Mouse (Mus musculus): ENCODE results near the gene Pnpla8. TPM values are rescaled to one million over a fixed set of nuclear protein-coding genes. Genes with fewer than 3 reads are reported as not detected.
"Not testable (repeated sequence)": the region's sequence is repeated elsewhere in the genome, so short reads cannot be mapped to it uniquely, and the experiment has no call there.

Gene Pnpla8
- polyA plus RNA-seq, 1 experiment from 2014 or later = 73.3 TPM

GRCm38 (mm10) chr12:44265651-44266050 is 44.5 kb downstream of the Pnpla8 start:
- 80% methylated on average over 3 of the region's 3 CpGs for WGBS
- no peaks in the 10 kb centered on the region for H3K9me3 ChIP-seq (ENCODE audit: control insufficient read depth, low read length)

DNA sequence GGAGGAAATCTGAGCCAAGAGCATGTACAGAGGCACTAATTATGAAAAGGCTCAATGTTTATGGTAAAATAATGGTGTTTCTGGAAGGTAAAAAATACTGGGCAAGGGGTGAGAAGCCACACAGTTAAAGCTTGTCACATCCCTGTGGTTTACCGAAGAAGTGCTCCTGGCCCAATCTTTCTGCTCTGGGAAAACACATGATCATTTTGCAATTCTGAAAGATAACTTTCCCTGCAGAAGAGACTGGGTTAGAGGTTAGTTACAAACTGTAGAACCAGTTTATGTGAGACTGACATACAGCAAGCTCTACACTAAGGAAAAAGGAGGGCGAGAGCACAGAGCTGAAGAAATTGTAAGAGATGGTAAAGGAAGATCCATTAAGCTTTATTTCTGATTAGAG is 46.0 kb downstream of the Pnpla8 start:
- Histone ChIP-seq H3K36me3 (ENCODE audit: control insufficient read depth, insufficient read depth, low read length) (no peaks in the 10 kb centered on the region), H3K9me3 (ENCODE audit: control insufficient read depth, low read length) (no peaks in the 10 kb centered on the region), H3K4me2 (replicated peaks; ENCODE audit: low read depth, low read length) (no peak overlapping the region), H3K4me3 (ENCODE audit: low read length) (no peak overlapping the region), H3K27me3 (ENCODE audit: control insufficient read depth, insufficient read depth, low read length) (no peaks in the 10 kb centered on the region), H3K27ac (ENCODE audit: low read depth, low read length) (no peak overlapping the region), H3K9ac (ENCODE audit: low read depth, low read length) (no peak overlapping the region), H3K4me1 (ENCODE audit: control insufficient read depth, insufficient read depth, low read length) (0 out of 2 replicates have a peak, but pooled peaks cover 10% of the 10 kb centered on the region)
- no peak for ATAC-seq (ENCODE audit: low FRiP score, low TSS enrichment)
- 97% methylated on average over 2 of the region's 2 CpGs for WGBS

More at GRCm38 (mm10) chr12:44265651-44266050, 44.5 kb downstream of the Pnpla8 start:
- Histone ChIP-seq H3K36me3 (ENCODE audit: control insufficient read depth, insufficient read depth, low read length) (no peaks in the 10 kb centered on the region), H3K27me3 (ENCODE audit: control insufficient read depth, insufficient read depth, low read length) (no peaks in the 10 kb centered on the region), H3K4me1 (ENCODE audit: control insufficient read depth, insufficient read depth, low read length) (0 out of 2 replicates have a peak, but pooled peaks cover 10% of the 10 kb centered on the region), H3K4me2 (replicated peaks; ENCODE audit: low read depth, low read length) (no peak overlapping the region), H3K9ac (ENCODE audit: low read depth, low read length) (no peak overlapping the region), H3K4me3 (ENCODE audit: low read length) (no peak overlapping the region), H3K27ac (ENCODE audit: low read depth, low read length) (no peak overlapping the region)
- ATAC-seq (ENCODE audit: low FRiP score, low TSS enrichment) = no peak

DNA sequence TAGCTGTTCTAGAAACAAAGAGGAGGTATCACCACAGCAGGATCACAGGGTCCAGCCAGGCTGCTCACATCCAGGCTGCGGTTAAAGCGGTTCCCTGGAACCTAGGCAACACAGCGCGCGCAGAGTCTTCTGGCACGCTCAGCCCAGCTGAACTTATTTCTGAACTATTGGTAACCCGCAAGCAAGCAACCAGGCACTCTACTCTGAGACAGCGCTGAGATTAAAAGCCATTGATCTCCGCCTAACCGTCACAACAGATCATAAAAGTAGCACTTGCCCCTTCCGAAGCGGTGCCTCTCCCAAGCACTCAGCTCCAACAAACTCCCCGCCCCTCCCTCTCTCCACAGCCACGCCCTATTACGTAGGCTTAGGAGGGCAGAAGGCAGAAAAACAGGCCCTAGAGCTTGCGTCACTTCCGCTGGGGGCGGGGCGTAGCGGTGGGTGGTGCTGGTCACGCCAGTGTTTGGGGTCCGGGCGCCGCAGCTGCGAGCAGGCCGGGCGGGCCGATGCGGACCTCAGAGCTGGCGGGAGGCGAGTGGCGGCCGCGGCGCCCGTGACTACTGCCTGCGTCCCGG is 47.6 kb downstream of the Pnpla8 start:
- Histone ChIP-seq H3K9ac (ENCODE audit: low read depth, low read length) (peak overlapping the region; percentile 79), H3K4me3 (ENCODE audit: low read length) (peak overlapping the region; percentile 72), H3K4me1 (ENCODE audit: control insufficient read depth, insufficient read depth, low read length) (0 out of 2 replicates have a peak, but pooled peaks cover 10% of the 10 kb centered on the region), H3K27ac (ENCODE audit: low read depth, low read length) (peak overlapping the region; percentile 92), H3K36me3 (ENCODE audit: control insufficient read depth, insufficient read depth, low read length) (no peaks in the 10 kb centered on the region), H3K9me3 (ENCODE audit: control insufficient read depth, low read length) (no peaks in the 10 kb centered on the region), H3K27me3 (ENCODE audit: control insufficient read depth, insufficient read depth, low read length) (no peaks in the 10 kb centered on the region), H3K4me2 (replicated peaks; ENCODE audit: low read depth, low read length) (peak overlapping the region; percentile 46)
- peak; percentile 100 for ATAC-seq (ENCODE audit: low FRiP score, low TSS enrichment)
- 2% methylated on average over 23 of the region's 38 CpGs for WGBS

DNA sequence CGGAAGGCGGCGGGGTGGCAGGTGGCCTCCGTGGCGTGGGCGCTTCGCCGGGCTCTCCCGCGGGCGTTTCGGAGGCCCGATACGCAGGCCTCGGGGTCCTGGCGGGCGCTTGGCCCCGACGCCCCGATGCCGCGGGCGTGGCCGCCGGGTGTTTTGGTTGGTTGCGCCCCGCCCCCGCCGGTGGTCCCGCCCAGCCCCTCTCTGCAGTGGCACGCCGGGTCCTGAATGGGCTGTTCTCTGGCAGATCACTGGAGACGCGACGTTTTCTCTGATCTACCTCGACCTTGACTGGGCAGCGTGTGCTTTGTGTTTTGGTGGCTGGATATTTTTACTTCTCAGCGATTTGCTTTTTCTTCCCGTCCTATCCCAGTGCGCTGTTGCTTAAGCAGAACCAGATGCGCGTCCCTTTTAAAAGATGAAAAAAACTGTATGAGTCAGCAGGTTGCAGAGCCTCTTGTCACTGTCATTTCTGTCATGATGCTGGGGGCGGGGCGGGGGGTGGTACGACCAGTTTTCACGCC is 48.2 kb downstream of the Pnpla8 start:
- H3K4me2 ChIP-seq (replicated peaks; ENCODE audit: low read depth, low read length) = peak overlapping the region; percentile 46
- whole genome bisulfite sequencing = 0% methylated on average over 30 of the region's 46 CpGs
- peak overlapping the region; percentile 92 for H3K27ac ChIP-seq (ENCODE audit: low read depth, low read length)
- H3K9me3 ChIP-seq (ENCODE audit: control insufficient read depth, low read length) = no peaks in the 10 kb centered on the region
- H3K9ac ChIP-seq (ENCODE audit: low read depth, low read length) = peak overlapping the region; percentile 79
- 0 out of 2 replicates have a peak, but pooled peaks cover 10% of the 10 kb centered on the region for H3K4me1 ChIP-seq (ENCODE audit: control insufficient read depth, insufficient read depth, low read length)
- peak overlapping the region; percentile 72 for H3K4me3 ChIP-seq (ENCODE audit: low read length)
- no peaks in the 10 kb centered on the region for H3K36me3 ChIP-seq (ENCODE audit: control insufficient read depth, insufficient read depth, low read length)
- no peaks in the 10 kb centered on the region for H3K27me3 ChIP-seq (ENCODE audit: control insufficient read depth, insufficient read depth, low read length)
- peak; percentile 93 for ATAC-seq (ENCODE audit: low FRiP score, low TSS enrichment)

GRCm38 (mm10) chr12:44274125-44274835 is 53.1 kb downstream of the Pnpla8 start:
- ATAC-seq (ENCODE audit: low FRiP score, low TSS enrichment) = no peak
- 94% methylated on average over 6 of the region's 6 CpGs for WGBS
- Histone ChIP-seq H3K9me3 (ENCODE audit: control insufficient read depth, low read length) (no peaks in the 10 kb centered on the region), H3K36me3 (ENCODE audit: control insufficient read depth, insufficient read depth, low read length) (no peaks in the 10 kb centered on the region), H3K4me2 (replicated peaks; ENCODE audit: low read depth, low read length) (no peak overlapping the region), H3K27ac (ENCODE audit: low read depth, low read length) (no peak overlapping the region), H3K4me1 (ENCODE audit: control insufficient read depth, insufficient read depth, low read length) (0 out of 2 replicates have a peak, but pooled peaks cover 6% of the 10 kb centered on the region), H3K9ac (ENCODE audit: low read depth, low read length) (no peak overlapping the region), H3K27me3 (ENCODE audit: control insufficient read depth, insufficient read depth, low read length) (no peaks in the 10 kb centered on the region), H3K4me3 (ENCODE audit: low read length) (no peak overlapping the region)

DNA sequence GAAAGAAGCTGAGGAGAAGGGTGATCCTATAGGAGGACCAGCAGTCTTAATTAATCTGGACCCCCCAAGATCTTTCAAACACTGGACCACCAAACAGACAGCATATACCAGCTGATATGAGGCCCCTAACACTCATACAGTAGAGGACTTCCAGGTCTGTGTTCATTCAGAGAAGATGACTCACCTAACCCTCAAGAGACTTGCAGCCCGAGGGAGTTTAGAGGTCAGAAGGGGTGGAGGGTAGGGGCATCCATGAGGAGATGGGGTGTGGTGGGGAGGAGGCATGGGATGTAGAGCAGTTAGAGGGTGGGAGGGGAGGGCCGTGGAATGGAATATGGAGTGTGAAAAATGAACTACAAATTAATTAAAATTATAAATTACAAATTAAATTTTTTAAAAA is 59.0 kb downstream of the Pnpla8 start:
- 81% methylated on average over 2 of the region's 2 CpGs for WGBS
- not testable (repeated sequence) for H3K4me2 ChIP-seq (replicated peaks; ENCODE audit: low read depth, low read length); H3K27ac ChIP-seq (ENCODE audit: low read depth, low read length); H3K4me3 ChIP-seq (ENCODE audit: low read length); H3K9me3 ChIP-seq (ENCODE audit: control insufficient read depth, low read length); H3K27me3 ChIP-seq (ENCODE audit: control insufficient read depth, insufficient read depth, low read length); ATAC-seq (ENCODE audit: low FRiP score, low TSS enrichment); H3K4me1 ChIP-seq (ENCODE audit: control insufficient read depth, insufficient read depth, low read length); H3K9ac ChIP-seq (ENCODE audit: low read depth, low read length); H3K36me3 ChIP-seq (ENCODE audit: control insufficient read depth, insufficient read depth, low read length)

- no peak for ATAC-seq (ENCODE audit: low FRiP score, low TSS enrichment)
- Histone ChIP-seq H3K9ac (ENCODE audit: low read depth, low read length) (no peak overlapping the region), H3K4me2 (replicated peaks; ENCODE audit: low read depth, low read length) (no peak overlapping the region), H3K9me3 (ENCODE audit: control insufficient read depth, low read length) (no peaks in the 10 kb centered on the region), H3K4me3 (ENCODE audit: low read length) (no peak overlapping the region), H3K27me3 (ENCODE audit: control insufficient read depth, insufficient read depth, low read length) (no peaks in the 10 kb centered on the region), H3K4me1 (ENCODE audit: control insufficient read depth, insufficient read depth, low read length) (no peaks in the 10 kb centered on the region), H3K27ac (ENCODE audit: low read depth, low read length) (no peak overlapping the region), H3K36me3 (ENCODE audit: control insufficient read depth, insufficient read depth, low read length) (no peaks in the 10 kb centered on the region; the same call in 1 of the 2 replicates)
- 82% methylated on average over 3 of the region's 3 CpGs for WGBS
These were observed 60.4 kb downstream of the Pnpla8 start for GRCm38 (mm10) chr12:44281534-44281933.

DNA sequence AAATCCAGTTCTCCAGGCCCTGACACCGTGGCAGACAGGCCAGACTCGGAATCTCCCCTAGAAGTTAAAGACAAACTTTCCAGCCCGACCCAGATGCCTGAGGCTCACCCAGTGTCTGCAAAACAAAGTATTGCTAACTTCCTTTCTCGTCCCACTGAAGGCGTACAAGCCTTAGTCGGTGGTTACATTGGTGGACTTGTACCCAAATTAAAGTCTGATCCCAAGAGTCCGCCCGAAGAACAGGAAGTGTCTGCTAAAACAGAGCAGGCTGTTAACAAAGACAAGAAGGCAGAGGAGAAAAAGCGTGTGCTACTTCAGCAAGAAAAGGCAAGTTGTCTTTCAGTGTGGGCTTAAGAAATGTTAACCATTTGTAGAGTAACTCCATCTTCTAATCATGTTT is 62.2 kb downstream of the Pnpla8 start:
- Histone ChIP-seq H3K27ac (ENCODE audit: low read depth, low read length) (no peak overlapping the region), H3K4me3 (ENCODE audit: low read length) (no peak overlapping the region), H3K4me1 (ENCODE audit: control insufficient read depth, insufficient read depth, low read length) (no peaks in the 10 kb centered on the region), H3K36me3 (ENCODE audit: control insufficient read depth, insufficient read depth, low read length) (no peaks in the 10 kb centered on the region; the same call in 1 of the 2 replicates), H3K9me3 (ENCODE audit: control insufficient read depth, low read length) (no peaks in the 10 kb centered on the region), H3K27me3 (ENCODE audit: control insufficient read depth, insufficient read depth, low read length) (no peaks in the 10 kb centered on the region), H3K4me2 (replicated peaks; ENCODE audit: low read depth, low read length) (no peak overlapping the region), H3K9ac (ENCODE audit: low read depth, low read length) (no peak overlapping the region)
- 80% methylated on average over 9 of the region's 9 CpGs for WGBS
- ATAC-seq (ENCODE audit: low FRiP score, low TSS enrichment) = no peak

GRCm38 (mm10) chr12:44286992-44287391 is 65.8 kb downstream of the Pnpla8 start:
- Histone ChIP-seq H3K4me2 (replicated peaks; ENCODE audit: low read depth, low read length) (no peak overlapping the region), H3K27me3 (ENCODE audit: control insufficient read depth, insufficient read depth, low read length) (no peaks in the 10 kb centered on the region), H3K4me1 (ENCODE audit: control insufficient read depth, insufficient read depth, low read length) (no peaks in the 10 kb centered on the region), H3K27ac (ENCODE audit: low read depth, low read length) (no peak overlapping the region), H3K9me3 (ENCODE audit: control insufficient read depth, low read length) (no peaks in the 10 kb centered on the region), H3K4me3 (ENCODE audit: low read length) (no peak overlapping the region), H3K36me3 (ENCODE audit: control insufficient read depth, insufficient read depth, low read length) (peaks cover 3% of the 10 kb centered on the region; the same call in 1 of the 2 replicates), H3K9ac (ENCODE audit: low read depth, low read length) (no peak overlapping the region)
- ATAC-seq (ENCODE audit: low FRiP score, low TSS enrichment) = no peak
- 93% methylated on average over 8 of the region's 8 CpGs for WGBS
